Mouse (Mus musculus) adipocyte (in vitro differentiated cells): ENCODE results near the gene Tmem8.
"Not testable (repeated sequence)": the region's sequence is repeated elsewhere in the genome, so short reads cannot be mapped to it uniquely, and the experiment has no call there.

Experiments
- DNase-seq: peaks from one replicate; pipeline ENCODE4 v3.0.0-alpha.2; 2016; ENCODE audit warnings: low spot score

Gene Tmem8

GRCm38 (mm10) chr17:26111722-26112121, 1.4 kb upstream of the Tmem8 start:
- DNase-seq, result no peak

DNA sequence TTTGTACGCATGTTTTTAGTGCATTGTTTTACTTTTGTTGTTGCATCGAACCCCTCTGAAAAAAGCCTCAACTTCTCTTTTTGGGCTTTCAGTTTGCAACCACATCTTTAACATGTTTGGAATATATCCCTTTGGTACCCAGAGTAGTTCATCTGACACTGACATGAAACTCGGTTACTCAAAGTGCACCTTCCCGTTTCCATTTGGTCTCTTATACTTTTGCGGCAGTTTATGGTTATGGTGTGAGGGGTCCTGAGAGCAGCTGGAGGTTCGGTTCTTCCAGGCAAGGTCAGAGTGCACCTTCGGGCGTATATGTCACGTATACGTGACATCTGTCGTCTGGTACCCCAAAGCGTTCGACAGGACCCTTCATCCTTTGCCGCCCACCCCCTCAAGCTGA, 348 bp upstream of the Tmem8 start:
- no peak for DNase-seq

DNA sequence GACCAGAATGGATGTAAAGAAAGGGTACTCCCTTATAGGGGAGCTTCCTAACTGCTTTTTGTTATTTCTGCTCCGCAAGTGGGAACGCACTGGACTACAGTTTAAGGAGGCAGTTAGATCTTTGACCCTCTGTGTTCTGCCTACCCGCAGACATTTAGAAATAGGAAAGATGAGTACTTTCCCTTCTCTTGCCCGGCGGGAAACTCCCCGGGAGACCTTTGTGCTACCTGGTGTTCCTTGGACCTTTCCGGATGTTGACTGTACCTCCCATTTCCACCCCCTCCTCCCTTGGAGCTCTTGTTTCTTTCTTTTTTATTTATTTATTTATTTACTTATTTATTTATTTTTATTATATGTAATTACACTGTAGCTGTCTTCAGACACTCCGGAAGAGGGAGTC, 962 bp downstream of the Tmem8 start:
- DNase-seq, result no peak

GRCm38 (mm10) chr17:26114461-26114860, 1.4 kb downstream of the Tmem8 start:
- not testable (repeated sequence) for DNase-seq

DNA sequence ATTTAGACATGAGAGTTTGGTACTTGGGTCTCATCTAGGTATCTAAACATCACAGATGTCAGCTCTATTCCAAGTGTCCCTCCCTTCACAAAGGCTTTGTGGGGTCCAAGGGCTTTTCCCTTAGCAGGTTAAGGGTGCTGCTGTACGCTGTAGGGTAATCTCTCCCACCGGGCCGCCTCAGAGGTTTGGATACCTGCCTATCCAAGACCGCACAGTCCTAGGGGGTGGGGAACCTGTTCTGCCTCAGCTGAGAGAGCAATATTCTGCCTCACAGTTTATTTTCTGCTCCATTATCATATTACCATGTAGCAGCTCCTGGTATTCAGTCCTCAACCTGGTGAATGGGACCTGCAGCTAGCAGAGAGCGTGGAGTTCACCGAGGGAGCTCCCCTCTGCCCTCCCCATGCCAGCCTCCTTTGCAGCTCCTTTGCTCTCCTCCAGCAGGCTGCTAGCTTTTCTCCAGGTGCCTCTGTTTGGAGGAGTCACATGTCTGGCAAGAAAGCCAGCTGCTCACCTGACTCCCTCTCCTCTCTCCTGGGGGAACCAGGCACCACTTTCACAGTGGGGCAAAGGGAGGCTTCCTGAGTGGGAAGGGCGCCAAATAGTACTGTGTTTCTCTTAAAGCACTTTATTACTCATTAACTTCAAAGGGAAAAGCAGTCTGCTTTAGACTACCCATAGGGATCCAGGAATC, 2.3 kb downstream of the Tmem8 start:
- DNase-seq, result no peak

- DNase-seq, result no peak
Observed at GRCm38 (mm10) chr17:26115956-26116487, 2.9 kb downstream of the Tmem8 start.

- no peak for DNase-seq
Observed at GRCm38 (mm10) chr17:26116503-26117258, 3.6 kb downstream of the Tmem8 start.

GRCm38 (mm10) chr17:26119766-26120710, 6.9 kb downstream of the Tmem8 start:
- DNase-seq, result peak; percentile 44

GRCm38 (mm10) chr17:26122431-26123140, 9.5 kb downstream of the Tmem8 start:
- DNase-seq, result no peak

- peak; percentile 99 for DNase-seq
Observed at GRCm38 (mm10) chr17:26123267-26123684, 10.2 kb downstream of the Tmem8 start, which contains the start of gene Mrpl28. Gene Mrpl28, plus strand, starts transcription at chr17:26123500.

GRCm38 (mm10) chr17:26124560-26124959, 11.5 kb downstream of the Tmem8 start:
- no peak for DNase-seq

DNA sequence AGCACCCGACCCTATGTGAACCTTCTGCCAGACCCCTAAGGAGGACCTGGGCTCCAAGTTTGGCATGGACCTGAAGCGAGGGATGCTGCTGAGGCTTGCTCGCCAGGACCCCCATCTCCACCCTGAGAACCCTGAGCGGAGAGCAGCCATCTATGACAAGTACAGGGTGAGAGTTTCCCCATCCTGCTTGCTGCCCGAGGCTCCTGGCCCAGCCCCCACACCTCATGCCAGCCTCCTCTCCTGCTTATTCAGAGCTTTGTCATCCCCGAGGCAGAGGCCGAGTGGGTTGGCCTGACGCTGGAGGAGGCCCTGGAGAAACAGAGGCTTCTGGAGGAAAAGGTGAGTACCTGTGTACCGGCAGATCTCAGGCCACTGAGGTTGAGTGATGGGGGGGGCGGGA, 12.1 kb downstream of the Tmem8 start:
- no peak for DNase-seq

DNA sequence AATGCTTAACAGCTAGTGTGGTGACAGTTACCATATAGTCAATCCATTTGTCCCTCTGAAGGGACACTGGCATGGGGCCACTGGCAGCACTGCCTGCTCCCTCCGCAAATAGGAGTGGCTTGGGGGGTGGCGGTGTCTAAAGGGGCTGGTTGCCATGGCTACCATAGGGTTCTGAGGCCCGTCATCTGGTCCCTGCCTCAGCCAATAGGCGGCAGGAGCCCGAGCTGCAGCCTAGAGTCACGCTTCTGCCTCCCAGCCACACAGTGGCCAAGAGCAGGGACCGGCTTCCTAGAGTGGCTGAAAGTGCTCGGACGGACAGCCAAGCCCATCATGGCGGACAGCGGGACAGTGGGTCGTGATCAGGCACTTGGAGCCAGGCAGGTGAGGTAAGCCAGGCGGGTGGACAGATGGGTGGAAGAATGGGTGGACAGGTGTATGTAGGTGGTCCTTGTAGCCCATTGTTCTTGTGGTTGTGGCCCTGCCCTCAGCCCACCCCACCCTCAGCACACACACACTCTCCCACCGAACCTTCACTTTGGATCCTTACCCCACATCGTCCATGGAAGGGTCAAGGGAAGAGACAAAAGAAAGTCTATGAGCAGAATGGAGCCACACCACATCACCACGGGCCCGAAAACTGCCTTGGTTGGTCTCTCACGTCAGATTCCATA, 18.1 kb downstream of the Tmem8 start:
- DNase-seq, result no peak

DNA sequence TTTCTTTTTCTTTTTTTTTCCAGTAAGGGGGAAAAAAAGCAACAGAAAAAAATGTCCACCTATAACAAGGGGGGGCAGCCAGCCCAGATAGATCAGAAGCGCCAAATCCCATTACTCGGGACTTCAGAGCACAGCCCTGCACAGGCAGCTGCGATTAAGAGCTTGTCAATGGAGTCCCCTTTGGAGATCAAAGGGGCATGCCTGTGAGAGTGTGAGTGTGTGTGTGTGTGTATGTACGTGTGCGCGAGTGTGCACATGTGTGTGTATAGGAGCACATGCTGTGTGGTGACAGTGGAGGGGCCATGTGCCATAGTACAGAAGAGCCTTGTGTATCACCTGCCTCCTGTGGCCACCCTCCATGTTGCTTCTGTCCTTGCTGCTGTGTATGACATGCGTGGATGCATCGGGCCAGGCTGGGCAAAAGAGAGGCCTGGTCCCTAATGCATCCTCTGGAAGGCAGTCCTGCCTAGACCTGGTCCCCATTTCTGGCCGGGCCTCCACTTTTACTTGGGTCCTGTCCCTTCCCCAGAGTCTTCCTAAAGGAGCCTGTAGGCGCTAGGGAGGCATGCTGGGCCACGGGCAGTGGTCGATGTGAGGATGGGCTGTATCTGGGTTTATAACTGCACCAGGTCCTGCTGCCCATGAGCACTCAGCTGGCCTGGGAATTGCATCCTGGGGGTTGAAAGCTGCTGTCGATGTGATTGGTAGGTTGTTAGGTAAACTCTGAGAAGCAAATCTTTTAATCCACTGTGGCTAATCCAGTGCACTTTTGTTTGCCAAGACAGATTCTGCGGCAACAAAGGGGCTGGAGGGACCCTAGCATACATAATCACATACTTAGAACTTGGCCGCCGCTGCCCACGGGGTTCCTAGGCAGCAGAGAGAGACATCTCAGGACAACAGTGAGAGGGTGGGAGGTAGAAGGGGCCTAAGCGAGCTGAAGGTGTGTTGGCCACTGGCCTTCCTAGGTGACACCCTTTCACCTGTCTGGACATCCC, 19.1 kb downstream of the Tmem8 start:
- no peak for DNase-seq

GRCm38 (mm10) chr17:26137106-26137750, 24.1 kb downstream of the Tmem8 start:
- DNase-seq, result no peak

GRCm38 (mm10) chr17:26137751-26138130, 24.6 kb downstream of the Tmem8 start:
- DNase-seq, result no peak

- DNase-seq, result peak; percentile 92
Observed at GRCm38 (mm10) chr17:26138239-26138836, 25.2 kb downstream of the Tmem8 start, which contains the start of gene Axin1. Gene Axin1, plus strand, starts transcription at chr17:26138688.

GRCm38 (mm10) chr17:26138901-26139381, 25.8 kb downstream of the Tmem8 start:
- DNase-seq, result peak; percentile 42
